Mouse (Mus musculus) left cerebral cortex, adult 9 months (tissue): Measurements from ENCODE around the gene Sh3pxd2a.

Experiments
- DNase-seq, 2 experiments: peaks; one replicate each; pipeline ENCODE4 v3.0.0; 2022; ENCODE audit warnings: low spot score in 2 of 2

Gene Sh3pxd2a

GRCm38 (mm10) chr19:47314076-47314941 lies 149.9 kb downstream of the Sh3pxd2a start:
- DNase-seq: no peak

- DNase-seq: peak in 1 of 2 experiments; percentile 48
These were observed 150.7 kb downstream of the Sh3pxd2a start for GRCm38 (mm10) chr19:47313387-47314075.

DNA sequence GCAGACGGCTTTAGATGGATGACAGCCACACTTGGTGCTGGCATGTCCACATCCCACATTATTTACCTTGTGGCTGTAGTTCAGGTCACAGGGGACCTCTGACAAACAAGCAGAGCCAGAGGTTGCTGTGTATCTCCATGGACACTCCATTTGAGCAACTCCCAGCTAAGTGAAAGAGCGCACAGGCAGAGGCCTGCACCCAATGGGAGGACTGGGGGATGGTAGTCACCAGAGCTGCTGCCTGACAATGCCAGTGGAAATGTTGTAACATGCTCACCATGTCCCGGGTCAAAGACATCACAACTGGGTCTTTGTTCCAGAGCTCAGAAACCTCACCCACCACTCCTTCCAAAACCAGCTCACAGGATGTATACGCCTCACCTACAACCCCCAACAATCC lies 153.0 kb downstream of the Sh3pxd2a start:
- no peak for DNase-seq

DNA sequence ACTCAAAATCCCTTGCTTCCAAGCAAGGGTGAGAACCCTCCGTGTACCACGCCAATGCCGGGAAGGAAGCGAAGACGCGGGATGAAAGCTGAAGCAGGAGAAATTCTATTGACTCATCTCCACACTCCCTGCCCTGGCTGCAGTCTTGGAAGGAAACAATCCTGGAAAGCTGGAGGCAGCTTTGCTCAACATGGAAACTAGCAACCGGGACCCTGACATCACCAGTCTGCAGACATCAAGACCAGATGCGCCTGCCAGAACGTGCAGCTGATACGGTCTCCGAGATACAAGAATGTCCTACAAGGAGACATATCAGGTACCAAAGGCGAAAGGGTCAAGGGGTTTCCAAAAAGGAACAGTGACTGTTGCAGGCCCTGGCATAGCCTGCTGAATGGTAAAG lies 154.4 kb downstream of the Sh3pxd2a start:
- DNase-seq: no peak

DNA sequence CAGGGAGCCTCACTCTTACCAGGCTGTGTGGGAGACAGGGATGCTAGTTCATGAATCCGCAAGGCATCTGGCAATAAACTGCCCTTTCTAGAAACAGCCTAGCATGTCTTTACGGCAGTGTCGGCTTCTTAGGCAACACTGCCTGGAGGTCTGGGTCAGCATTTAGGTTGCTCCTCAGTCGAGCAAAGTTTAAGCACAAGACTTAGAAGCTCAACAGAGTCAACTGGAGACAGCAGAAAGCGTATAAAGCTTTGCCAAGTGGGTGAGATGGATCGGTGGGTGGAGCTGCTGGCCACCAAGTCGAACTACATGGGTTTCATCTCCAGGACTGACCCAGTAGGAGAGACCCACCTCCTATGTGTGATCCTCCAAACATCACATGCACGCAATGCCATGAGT lies 157.3 kb downstream of the Sh3pxd2a start:
- DNase-seq: no peak

DNA sequence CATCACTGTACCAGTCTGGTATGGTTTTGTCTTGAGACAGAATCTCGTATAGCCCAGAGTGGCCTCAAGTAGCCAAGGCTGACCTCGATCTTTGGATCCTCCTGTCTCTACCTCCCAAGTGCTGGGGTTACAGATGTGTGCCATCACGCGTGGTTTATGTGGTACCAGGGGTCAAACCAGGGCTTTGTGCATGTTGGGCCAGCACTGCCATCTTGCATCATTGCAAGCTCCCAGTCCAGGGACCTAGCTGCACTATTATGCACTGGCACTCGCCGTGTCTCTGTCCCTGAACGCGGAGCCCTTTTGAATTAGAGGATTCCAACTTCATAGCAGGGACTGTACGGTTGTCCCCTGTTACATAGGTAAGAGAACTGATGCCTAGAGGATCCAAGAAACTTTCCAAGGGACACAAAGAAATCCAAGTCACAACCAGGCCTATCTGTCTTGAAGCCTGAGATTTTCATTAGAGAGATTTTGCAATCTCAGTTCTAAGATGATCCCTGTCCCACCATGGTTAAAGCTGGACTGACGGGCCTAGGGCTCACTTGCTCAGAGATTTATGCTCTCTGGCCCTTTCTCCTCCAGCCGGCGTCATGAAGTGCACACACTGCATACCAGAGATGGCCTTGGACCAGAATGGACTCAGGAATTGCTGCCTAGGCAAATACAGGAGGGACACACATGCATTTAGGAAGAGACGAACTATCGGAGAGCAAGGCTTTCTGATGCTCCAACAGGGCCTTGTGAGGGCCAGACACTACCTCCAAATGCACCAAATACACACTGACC lies 157.9 kb downstream of the Sh3pxd2a start:
- DNase-seq: no peak

DNA sequence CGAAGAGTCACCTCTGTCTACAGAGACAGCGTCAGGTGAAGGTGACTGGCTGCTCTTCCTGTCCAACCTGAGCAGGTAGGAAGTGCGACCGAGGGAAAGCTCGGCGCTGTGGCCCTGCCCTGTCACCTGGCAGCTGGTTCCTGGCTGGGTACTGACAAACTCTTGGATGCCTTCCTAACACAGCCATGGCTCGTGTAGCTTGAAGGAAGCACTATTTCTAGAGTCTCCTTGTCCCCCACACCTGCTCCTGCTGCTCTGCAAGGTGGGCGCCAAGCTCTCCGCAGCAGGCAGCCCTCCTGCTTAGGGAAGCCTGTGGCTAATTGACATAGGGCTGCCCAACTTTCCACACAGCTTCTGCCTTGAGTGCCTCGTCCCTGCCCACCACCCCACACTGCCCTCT lies 158.8 kb downstream of the Sh3pxd2a start:
- DNase-seq: no peak

GRCm38 (mm10) chr19:47304170-47304745 lies 159.9 kb downstream of the Sh3pxd2a start:
- no peak for DNase-seq

GRCm38 (mm10) chr19:47303128-47303527 lies 161.1 kb downstream of the Sh3pxd2a start:
- no peak for DNase-seq

- no peak for DNase-seq
These were observed 161.9 kb downstream of the Sh3pxd2a start for GRCm38 (mm10) chr19:47302191-47302852.

GRCm38 (mm10) chr19:47301303-47302190 lies 162.7 kb downstream of the Sh3pxd2a start:
- DNase-seq: no peak

GRCm38 (mm10) chr19:47298100-47298499 lies 166.1 kb downstream of the Sh3pxd2a start:
- no peak for DNase-seq

DNA sequence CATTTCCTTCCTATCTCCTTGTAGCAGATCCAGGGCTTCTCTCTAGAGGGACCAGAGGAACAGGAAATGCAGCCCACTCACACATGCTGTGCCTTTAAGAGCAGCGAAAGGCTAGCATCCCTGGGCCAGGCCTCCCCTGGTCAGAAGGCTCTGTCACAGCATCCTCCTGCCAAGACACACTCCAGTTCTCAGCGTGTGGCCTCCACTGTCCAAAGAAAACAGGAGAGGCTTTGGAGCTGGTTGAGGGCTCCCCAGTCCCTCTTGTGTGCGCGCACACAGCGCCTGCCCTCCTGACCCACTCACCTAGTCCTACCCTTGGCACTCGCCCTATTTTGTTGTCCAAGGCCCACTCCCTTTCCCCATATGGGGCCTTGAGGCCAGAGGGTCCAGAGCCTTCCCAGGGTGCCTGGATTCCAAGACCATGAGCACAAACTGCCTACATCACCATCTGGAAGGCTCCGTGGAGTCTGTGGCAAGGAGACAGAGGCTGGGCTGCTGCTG lies 171.7 kb downstream of the Sh3pxd2a start:
- DNase-seq: no peak

GRCm38 (mm10) chr19:47291307-47292080 lies 172.7 kb downstream of the Sh3pxd2a start:
- DNase-seq: no peak

- no peak for DNase-seq
These were observed 177.2 kb downstream of the Sh3pxd2a start for GRCm38 (mm10) chr19:47286886-47287450.

DNA sequence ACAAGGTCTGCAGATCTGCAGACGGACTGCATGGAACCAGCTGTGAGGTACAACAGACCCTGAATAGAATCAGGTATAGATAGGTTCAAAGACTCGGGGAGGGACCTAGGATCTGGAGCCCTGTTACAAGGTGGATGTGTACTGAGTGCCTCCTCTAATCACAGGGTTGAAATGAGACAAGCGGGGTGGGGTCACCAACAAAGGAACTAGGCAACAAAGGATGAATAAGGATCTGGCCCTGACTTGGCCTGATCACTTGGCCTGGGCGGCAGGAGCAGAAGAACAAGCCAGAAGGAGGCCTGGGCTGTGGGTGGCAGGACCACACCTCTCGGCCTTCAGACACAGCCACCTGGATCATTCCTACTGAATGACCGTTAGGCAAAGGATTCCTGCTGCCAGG lies 178.6 kb downstream of the Sh3pxd2a start:
- DNase-seq: no peak

DNA sequence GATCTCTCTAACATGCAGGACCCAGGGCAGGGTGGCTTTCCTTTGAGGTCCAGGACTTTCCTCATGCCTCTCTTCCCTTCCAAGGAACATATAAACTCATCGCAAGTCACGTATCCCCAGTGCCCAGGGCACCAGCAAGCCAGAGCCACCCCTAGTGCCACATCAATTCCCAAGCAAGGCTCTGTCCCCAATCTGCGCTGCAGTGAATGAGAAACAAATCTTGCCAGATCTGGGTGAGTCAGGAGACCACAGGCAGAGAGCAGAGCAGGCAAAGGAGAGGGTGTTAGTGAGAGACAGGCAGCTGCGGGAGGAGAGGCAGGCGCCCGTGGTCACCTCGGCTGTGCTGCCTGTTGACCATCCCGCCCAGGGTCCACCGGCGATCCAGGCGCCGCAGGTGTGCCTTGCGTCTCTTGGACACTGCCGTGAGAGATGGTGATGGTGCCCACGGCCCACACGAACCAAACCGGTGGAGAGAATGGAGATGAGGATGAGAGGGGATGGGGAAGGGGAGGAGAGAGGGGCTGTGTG lies 181.4 kb downstream of the Sh3pxd2a start:
- DNase-seq: no peak

- no peak for DNase-seq
These were observed 182.1 kb downstream of the Sh3pxd2a start for GRCm38 (mm10) chr19:47282050-47282454.

GRCm38 (mm10) chr19:47280894-47281293 lies 183.3 kb downstream of the Sh3pxd2a start:
- DNase-seq: no peak
